Mouse (Mus musculus) megakaryocyte progenitor cell, adult 5-6 weeks (primary cell): ENCODE measurements around the gene Rcl1. TPM values are rescaled to one million over a fixed set of nuclear protein-coding genes. Genes with fewer than 3 reads are reported as not detected.

ENCODE experiments used
- ATAC-seq: replicated peaks from 2 replicates; pipeline ENCODE4 v1.8.0; 2016; ENCODE audit warnings: mild to moderate bottlenecking, moderate TSS enrichment, inconsistent platforms; ENCODE audit not compliant: poor library complexity
- total RNA-seq, 2 experiments: library from RNA; stranded (forward) in 1 of 2; stranded (reverse) in 1 of 2; fragments of 157-497, 149-512 nt in 1 of 2; fragments of 200-1000 nt in 1 of 2; gene quantifications; 2 replicates each; pipeline versions ENCODE4 v1.2.3 to v1.2.4; 2015 to 2017

The Rcl1 gene
- total RNA-seq, 2 experiments from 2014 or later, result 36.9 to 55.3 TPM

GRCm38 (mm10) chr19:29112662-29113061 lies 11.5 kb downstream of the Rcl1 start:
- peak; percentile 39; the same call in 1 of the 2 replicates for ATAC-seq

- no peak for ATAC-seq
These were observed 12.8 kb downstream of the Rcl1 start for GRCm38 (mm10) chr19:29113746-29114649.

- ATAC-seq, result no peak
These were observed 15.6 kb downstream of the Rcl1 start for GRCm38 (mm10) chr19:29116796-29117195.

- no peak for ATAC-seq
These were observed 17.0 kb downstream of the Rcl1 start for GRCm38 (mm10) chr19:29118196-29118595.

GRCm38 (mm10) chr19:29120311-29120710 lies 19.1 kb downstream of the Rcl1 start:
- ATAC-seq, result no peak

- ATAC-seq, result no peak
These were observed 20.2 kb downstream of the Rcl1 start for GRCm38 (mm10) chr19:29121394-29121793.

- no peak for ATAC-seq
These were observed 23.9 kb downstream of the Rcl1 start for GRCm38 (mm10) chr19:29124886-29125585.

GRCm38 (mm10) chr19:29126347-29127015 lies 25.3 kb downstream of the Rcl1 start:
- ATAC-seq, result no peak

- ATAC-seq, result no peak
These were observed 26.2 kb downstream of the Rcl1 start for GRCm38 (mm10) chr19:29127331-29127730.

GRCm38 (mm10) chr19:29128217-29128616 lies 27.0 kb downstream of the Rcl1 start:
- no peak for ATAC-seq

GRCm38 (mm10) chr19:29129551-29129950 lies 28.4 kb downstream of the Rcl1 start:
- no peak for ATAC-seq

- ATAC-seq, result no peak
These were observed 30.0 kb downstream of the Rcl1 start for GRCm38 (mm10) chr19:29131171-29131570.

GRCm38 (mm10) chr19:29134293-29134692 lies 33.1 kb downstream of the Rcl1 start:
- ATAC-seq, result no peak

GRCm38 (mm10) chr19:29135172-29135736 lies 34.1 kb downstream of the Rcl1 start:
- ATAC-seq, result peak; percentile 86

GRCm38 (mm10) chr19:29138546-29139270 lies 37.5 kb downstream of the Rcl1 start:
- ATAC-seq, result no peak

GRCm38 (mm10) chr19:29139699-29140456 lies 38.7 kb downstream of the Rcl1 start:
- no peak for ATAC-seq

GRCm38 (mm10) chr19:29140933-29141332 lies 39.8 kb downstream of the Rcl1 start:
- peak; percentile 74 for ATAC-seq

- ATAC-seq, result peak; percentile 75
These were observed 41.1 kb downstream of the Rcl1 start for GRCm38 (mm10) chr19:29142307-29142706.

- ATAC-seq, result no peak
These were observed 44.2 kb downstream of the Rcl1 start for GRCm38 (mm10) chr19:29145421-29145820.

GRCm38 (mm10) chr19:29146820-29147219 lies 45.6 kb downstream of the Rcl1 start:
- no peak for ATAC-seq
